Mouse (Mus musculus) cortical plate, adult 2 months (tissue): ENCODE results near the gene Phyh.

Experiments used
- CTCF ChIP-seq: fragments of 200-500 bp; IDR thresholded peaks from 2 replicates; pipeline ENCODE4 v1.5.1; 2011; ENCODE audit warnings: mild to moderate bottlenecking, control low read depth, low read length; ENCODE audit not compliant: insufficient read depth; ENCODE audit errors: extremely low read depth
- POLR2A ChIP-seq: fragments of 200-500 bp; IDR thresholded peaks from 2 replicates; pipeline ENCODE4 v1.6.1; 2011; ENCODE audit warnings: mild to moderate bottlenecking, low read length, control low read depth; ENCODE audit not compliant: insufficient read depth; ENCODE audit errors: extremely low read depth

DNA sequence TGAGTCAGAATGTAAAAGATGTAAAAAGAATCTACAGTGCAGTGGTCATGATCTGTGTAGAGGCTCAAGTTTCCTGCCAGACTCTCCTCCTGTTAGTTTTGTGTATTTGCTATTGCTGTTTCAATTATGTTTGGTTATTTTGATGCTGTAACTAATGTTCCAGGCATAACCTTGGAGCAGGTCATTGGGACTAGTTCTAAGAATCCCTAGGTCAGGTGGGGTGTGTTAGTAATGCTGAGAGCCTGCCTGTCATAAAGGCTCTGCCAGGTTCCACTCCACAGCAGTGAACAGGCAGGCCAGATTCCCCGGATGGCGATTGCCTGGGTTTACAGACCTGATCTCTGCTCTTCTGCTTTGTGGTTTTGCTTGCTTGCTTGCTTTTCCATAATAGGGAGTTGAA, 23.2 kb upstream of the Phyh start:
- no peak for TF ChIP-seq POLR2A
- no peak for TF ChIP-seq CTCF
